Mouse (Mus musculus): ENCODE measurements around the gene Gm20489.

Gm20489 gene

DNA sequence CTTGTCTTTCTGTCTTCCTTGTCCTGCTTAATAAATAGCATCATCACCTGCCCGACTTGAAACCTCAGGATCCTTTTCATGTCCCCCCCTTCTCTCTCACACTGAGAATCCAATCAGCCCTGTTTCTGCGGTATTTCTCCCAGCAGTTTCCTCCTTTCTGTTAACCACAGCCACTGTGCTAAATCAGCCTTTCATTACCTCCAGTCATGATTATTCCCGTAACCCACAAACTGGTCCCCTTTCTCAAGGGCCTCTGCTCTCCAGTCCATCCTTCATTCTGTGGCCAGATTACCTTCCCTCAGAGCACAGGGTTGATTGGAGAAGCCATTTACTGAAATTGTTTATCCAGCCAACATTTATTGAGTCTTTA, at the start of gene Gm20489:
Gene Gm20489 (minus strand): TSS at position 269 of the 370 bp plus-strand sequence.
- ChIA-PET CTCF (no interaction called here), POLR2A (interaction anchor here in 3 of 4 experiments (0.6 to 1.2 kb wide), 3 partner anchors 37 to 502 kb away, joined by 3 to 5 read pairs (median 3); no protein-coding TSS in a partner anchor)

DNA sequence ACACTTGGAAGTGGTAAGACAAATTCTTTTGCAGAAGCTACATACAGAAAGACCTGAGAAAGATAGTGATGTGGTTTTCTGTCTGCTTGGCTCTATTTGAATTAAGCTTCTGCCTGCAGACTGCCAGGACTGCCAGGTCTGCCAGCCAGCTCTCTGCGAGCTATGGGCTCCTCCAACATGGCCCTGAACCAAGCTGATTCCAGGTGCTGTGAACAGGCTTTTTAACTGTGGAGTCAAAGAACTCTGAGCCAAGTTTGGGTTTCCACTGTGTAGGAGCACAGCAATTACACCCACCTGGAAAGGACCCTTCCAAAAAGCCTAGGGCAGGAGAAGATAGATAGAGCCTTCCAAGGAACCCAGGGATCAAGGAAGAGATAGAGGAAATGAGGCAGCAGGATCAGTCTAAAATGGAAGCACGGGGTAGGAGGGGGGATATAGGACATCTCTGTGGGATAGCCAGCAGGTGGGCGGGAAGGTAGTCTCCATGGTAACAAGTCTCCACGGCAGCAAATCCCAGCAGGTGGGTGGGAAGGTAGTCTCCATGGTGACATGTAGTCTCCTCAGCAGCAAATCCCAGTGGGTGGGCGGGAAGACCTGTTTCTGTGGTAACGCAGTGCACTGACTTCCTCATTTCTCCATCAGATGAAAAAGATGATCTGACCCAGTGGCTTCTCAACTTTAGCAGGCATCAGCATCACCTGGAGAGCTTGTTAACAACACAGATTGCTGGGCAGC, 45.0 kb upstream of the Gm20489 start:
- ChIA-PET POLR2A (interaction anchor here in 2 of 4 experiments (0.6 to 1.0 kb wide), 2 partner anchors 10 to 19 kb away, joined by 3 read pairs; no protein-coding TSS in a partner anchor), CTCF (interaction anchor here in 1 of 4 experiments (0.7 kb wide), 1 partner anchor 16 kb away, joined by 3 read pairs; no protein-coding TSS in a partner anchor)

DNA sequence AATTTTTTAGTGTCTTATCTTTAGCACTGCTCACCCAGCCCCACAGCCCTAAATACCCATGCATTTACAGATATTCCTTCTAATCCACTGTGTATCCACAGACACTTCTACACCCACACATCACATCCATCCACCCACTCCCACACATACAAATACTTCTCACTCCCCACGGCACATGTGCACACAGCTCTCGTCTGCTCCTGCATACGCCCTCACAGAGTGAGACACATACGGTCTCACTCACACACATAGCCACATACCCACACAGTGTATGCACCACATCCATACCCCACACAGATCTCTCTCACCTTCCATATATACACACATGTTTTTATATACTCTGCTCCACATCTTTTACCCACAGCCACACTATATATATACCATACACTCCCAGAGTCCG, 40.5 kb upstream of the Gm20489 start:
- CTCF ChIA-PET, result interaction anchor here in 1 of 4 experiments (0.6 kb wide), 1 partner anchor 58 kb away, joined by 5 read pairs; no protein-coding TSS in a partner anchor

DNA sequence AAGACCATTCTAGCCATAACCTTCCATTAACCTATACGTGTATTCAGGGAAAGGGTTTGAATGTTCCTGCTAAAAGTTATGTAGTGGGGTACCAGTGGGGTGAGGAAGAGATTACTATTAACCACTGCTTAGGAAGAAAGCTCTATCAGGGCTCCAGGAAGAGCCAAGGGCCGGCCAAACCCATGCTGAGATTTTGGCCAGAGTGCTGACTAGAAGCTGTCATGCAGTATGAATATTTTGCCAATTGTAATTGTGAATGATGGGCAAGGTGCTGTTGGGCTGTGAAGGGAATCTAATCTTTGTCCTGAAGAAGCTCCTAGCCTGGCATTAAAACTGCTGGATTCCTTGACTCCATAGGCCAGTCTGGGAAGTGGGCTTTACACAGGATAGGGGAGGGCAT, 35.8 kb upstream of the Gm20489 start:
- CTCF ChIA-PET, result interaction anchor here in 1 of 4 experiments (0.9 kb wide), 1 partner anchor 184 kb away, joined by 3 read pairs; no protein-coding TSS in a partner anchor
- POLR2A ChIA-PET, result interaction anchor here in 2 of 4 experiments (0.9 to 1.6 kb wide), 5 partner anchors 8 to 48 kb away, joined by 3 to 7 read pairs (median 3); partner anchors contain the start of gene Med12 (in 2 of the 2)

More for the DNA sequence above, 40.5 kb upstream of the Gm20489 start:
- POLR2A ChIA-PET, result no interaction called here

DNA sequence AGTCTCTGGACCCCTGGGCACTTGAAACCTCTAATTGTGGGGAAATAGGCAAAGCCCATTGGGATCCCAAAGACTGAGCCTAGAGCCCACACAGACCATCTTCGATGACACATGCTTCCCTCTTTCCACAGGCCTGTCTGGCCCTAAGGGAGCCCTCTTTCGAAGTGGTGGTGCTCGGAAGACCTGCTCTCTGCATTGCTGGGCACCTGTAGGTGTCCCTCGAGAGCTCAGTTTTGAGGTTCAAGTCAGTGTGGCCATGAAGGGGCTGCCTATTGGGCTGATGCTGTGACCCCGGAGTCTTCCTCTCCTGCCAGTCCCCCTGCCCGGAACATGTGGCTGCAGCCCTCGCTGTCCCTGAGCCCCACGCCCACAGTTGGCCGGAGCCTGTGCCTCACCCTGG, 32.8 kb upstream of the Gm20489 start:
- POLR2A ChIA-PET, result interaction anchor here in 2 of 4 experiments (1.2 kb wide), 2 partner anchors 30 to 49 kb away, joined by 3 read pairs; no protein-coding TSS in a partner anchor

DNA sequence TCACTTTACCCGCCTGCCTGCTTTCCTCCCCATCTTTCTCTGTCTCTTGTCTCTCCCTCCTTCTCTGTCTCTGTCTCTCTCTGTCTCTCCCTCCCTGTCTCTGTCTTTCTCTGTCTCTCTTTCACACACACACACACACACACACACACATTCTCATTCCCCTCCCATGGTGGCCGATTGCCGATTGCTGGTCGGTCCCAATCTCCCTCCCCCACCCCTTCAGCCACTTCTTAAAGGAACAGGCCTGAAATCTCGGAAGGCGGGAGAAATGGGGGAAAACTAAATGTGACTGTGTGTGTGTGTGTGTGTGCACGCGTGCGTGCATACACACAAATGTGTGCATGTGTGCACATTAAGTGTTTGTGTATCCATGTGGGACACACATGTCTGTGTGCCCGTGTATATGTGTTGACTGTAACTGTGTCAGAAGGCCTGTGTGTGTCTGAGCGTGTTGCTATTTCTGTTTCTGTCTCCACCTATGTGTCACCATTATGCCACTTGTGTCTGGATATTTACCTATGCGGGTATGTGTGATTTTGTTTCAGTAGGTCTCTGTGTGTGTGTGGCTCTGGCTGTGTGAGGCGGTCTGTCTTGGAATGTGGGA, 31.7 kb upstream of the Gm20489 start:
- ChIA-PET CTCF (no interaction called here), POLR2A (no interaction called here)

More for the DNA sequence above, 32.8 kb upstream of the Gm20489 start:
- CTCF ChIA-PET, result interaction anchor here in 1 of 4 experiments (0.8 to 1.2 kb wide), 2 partner anchors 14 to 17 kb away, joined by 3 read pairs; no protein-coding TSS in a partner anchor

DNA sequence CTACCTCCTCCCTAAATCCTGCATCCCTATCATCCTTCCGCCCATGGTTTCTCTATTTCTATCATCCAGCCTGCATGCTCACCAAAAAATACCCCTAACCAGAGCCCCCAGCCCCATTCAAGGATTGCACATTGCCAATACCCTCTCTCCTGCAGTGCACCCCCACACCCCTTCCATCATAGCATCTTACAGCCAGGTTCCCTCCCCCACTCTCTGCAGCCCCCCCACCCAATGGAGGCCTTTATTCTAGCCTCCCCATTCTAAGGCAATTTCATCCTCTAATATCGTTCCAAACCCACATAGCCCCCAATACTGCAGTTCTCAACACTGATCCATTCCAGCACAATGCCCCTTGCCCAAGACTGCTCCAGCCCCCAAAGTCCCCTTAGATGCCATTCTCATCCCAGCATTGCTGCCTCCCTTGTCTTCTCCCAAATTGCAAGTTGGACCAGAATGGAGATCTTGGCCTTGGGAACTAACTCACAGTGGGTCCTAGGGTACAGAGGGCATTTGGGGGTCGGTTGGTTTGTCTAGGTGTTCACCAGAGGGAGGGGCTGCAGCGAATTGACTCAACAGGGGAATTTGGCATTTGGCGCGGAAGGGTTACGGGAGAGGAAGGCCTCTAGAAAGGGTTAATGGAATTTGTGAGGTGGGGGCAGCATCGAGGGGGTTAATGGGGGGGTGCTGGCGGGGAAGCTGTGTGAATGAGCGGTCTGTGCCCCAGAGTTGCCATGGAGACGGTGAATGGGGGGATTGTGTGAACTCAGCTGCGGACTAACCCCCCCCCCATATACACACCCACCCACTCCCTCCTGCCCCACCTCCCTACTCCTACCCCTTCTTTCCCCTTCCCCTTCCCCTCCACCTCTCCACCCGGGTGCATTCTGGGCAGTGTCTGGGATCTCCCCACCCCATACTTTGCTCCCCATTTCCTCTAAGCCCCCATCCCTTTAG, 30.9 kb upstream of the Gm20489 start:
- CTCF ChIA-PET, result interaction anchor here in 1 of 4 experiments (0.7 kb wide), 1 partner anchor 183 kb away, joined by 3 read pairs; no protein-coding TSS in a partner anchor
- POLR2A ChIA-PET, result interaction anchor here in 3 of 4 experiments (0.6 to 1.4 kb wide), 9 partner anchors 26 to 485 kb away, joined by 3 to 6 read pairs (median 4); partner anchors contain the start of genes Foxo4 (in 1 of the 3) and Med12 (in 1 of the 3)

DNA sequence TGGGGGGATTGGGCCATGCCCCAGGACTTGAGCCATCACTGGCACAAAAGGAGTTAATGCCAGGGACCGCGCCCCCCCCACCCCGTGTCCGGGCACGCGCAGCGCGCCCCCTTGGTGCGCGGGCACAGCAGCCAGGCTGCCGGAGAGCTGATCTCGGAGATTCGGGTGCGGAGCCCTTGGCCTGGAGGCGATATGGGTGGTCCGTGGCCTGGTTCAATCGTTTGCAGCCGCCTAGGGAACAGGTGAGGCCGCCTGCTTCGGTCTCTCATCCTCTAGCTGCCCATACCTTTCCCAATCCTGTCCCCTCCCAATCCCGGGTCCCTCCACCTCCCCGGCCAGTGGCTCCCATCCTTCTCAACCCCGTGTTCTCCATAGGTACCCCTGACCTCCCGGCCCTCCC, 30.2 kb upstream of the Gm20489 start, which contains the start of gene Nlgn3:
Gene Nlgn3 (plus strand): TSS at position 114 of the 400 bp plus-strand sequence.
- ChIA-PET CTCF (interaction anchor here in 1 of 4 experiments (0.6 to 0.7 kb wide), 2 partner anchors 9 to 182 kb away, joined by 3 to 4 read pairs; no protein-coding TSS in a partner anchor), POLR2A (interaction anchor here (0.6 to 1.4 kb wide), 14 partner anchors 9 to 484 kb away, joined by 3 to 6 read pairs (median 4); partner anchors contain the start of genes Med12 (in 2 of the 4), Foxo4 (in 1 of the 4) and Nono (in 1 of the 4))

DNA sequence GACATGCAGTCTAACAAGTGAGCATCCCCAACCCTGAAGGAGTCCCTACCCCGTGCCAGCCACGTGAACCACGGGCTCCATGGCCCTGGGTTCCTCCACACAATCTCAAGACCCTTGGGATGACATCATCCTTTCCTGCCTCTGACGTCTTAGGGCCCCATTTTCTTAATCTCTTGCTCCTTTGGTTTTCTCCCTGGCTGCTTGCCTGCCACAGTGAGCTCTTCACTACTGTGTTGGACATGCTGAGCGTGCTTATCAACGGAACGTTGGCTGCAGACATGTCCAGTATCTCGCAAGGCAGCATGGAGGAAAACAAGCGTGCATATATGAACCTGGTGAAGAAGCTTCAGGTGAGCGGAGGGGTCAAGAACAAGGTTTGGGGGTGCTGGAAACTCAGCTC, 21.3 kb upstream of the Gm20489 start:
- CTCF ChIA-PET, result interaction anchor here in 2 of 4 experiments (0.6 to 0.7 kb wide), 2 partner anchors 9 to 196 kb away, joined by 3 to 4 read pairs; partner anchors contain the start of gene Nlgn3 (in 1 of the 2)
- POLR2A ChIA-PET, result no interaction called here

DNA sequence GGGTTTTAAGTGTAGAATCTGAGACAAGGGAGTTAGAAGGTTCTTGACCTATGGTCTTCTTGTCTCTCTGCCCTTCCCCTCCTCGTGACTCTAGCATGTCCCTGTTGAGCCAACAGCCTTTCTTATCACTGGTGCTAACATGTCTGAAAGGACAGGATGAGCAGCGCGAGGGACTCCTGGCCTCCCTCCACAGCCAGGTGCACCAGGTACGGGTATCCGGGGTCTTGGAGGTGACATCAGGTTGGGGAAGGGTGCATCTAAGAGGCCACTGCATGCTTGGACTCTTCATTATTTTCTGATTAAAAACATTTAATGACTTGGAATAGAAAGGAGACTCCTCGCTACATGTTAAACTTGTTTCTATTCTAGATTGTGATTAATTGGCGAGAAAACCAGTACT, 20.2 kb upstream of the Gm20489 start:
- ChIA-PET POLR2A (interaction anchor here in 1 of 4 experiments (1.3 kb wide), 1 partner anchor 44 kb away, joined by 4 read pairs; no protein-coding TSS in a partner anchor), CTCF (no interaction called here)

DNA sequence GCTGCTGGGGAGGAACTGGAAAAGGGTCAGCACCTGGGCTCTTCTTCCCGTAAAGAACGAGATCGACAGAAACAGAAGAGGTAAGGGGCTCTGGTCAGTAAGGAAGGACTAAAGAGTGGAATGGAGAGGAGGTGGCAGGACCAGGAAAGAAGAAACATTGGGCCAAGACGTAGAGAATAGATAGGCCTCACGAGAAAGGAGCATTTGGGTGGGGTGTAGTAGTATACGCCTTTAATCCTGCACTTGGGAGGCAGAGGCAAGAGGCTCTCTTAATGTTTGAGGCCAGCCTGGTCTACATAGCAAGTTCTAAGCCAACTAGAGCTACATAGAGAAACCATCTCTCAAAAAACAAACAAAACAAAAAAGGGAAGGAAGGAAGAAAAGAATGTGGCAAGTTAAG, 19.6 kb upstream of the Gm20489 start:
- ChIA-PET POLR2A (interaction anchor here in 1 of 4 experiments (1.3 kb wide), 1 partner anchor 44 kb away, joined by 4 read pairs; no protein-coding TSS in a partner anchor), CTCF (no interaction called here)

DNA sequence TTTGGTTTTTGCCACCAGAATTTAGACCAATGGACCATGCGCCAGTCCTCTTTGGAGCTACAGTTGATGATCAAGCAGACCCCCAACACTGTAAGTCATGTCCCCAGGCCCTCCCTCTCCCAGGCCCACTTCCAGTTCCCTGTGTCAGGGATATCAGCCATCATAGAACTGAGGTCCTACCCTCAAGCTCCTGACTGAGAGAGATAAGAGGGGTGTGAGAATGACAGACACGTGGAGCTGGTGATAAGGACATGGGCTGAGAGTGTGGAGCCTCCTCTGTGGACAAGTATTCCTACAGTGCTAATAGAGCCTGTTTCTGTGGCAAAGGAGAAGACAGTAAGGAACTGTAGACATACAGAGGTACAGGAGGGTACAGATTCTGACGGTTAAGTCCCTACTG, 18.7 kb upstream of the Gm20489 start:
- ChIA-PET POLR2A (interaction anchor here in 2 of 4 experiments (1.2 to 1.9 kb wide), 2 partner anchors 44 to 203 kb away, joined by 4 to 7 read pairs; no protein-coding TSS in a partner anchor), CTCF (interaction anchor here in 1 of 4 experiments (1.5 kb wide), 1 partner anchor 14 kb away, joined by 3 read pairs; no protein-coding TSS in a partner anchor)

DNA sequence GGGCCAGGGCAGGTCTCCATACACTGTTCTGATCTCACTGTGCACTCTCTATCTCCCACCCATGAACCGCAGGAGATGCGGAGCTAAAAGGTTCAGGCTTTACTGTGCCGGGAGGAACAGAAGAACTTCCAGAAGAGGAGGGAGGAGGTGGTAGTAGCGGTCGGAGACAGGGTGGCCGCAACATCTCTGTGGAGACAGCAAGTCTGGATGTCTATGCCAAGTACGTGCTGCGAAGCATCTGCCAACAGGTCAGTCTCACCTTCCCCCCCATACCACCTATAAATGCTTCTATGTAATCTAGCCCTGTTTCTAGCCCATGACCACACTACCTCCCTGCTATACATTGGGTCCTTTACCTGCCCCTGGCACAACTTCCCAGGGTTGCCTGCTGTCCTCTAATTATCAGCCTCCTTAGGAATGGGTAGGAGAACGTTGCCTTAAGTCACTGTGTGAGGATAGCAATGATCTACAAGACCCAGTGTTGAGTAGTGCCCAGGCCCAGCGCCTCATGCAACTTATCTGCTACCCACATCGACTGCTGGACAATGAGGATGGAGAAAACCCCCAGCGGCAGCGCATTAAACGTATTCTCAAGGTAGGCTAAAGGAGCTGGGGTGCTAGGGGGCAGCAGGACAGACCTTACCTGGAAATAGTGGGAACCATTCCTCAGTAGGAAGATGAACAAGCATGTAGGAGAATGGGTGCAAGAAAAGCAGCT, 17.3 kb upstream of the Gm20489 start:
- POLR2A ChIA-PET, result interaction anchor here in 2 of 4 experiments (0.8 to 2.0 kb wide), 6 partner anchors 12 to 202 kb away, joined by 3 to 7 read pairs (median 4); partner anchors contain the start of genes Med12 (in 2 of the 2) and Snx12 (in 1 of the 2)
- CTCF ChIA-PET, result interaction anchor here in 1 of 4 experiments (1.5 kb wide), 1 partner anchor 15 kb away, joined by 3 read pairs; no protein-coding TSS in a partner anchor

DNA sequence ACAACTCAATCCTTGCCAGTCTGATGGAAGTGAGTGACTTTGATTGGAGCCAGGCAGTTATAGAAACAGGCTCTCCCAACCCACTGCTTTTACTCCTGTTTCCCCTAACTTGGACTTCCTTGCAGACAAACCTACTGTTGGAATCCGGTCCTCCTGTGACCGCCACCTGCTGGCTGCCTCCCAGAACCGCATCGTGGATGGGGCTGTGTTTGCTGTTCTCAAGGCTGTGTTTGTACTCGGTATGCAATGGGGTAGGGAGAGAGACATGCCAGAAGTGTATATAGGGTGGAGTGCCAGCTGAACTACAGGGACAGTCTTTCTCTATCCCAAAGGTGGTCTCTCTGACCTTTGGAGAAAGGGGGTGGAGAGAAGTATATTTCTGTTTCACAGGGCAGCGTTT, 16.7 kb upstream of the Gm20489 start:
- POLR2A ChIA-PET, result interaction anchor here in 2 of 4 experiments (0.7 to 2.0 kb wide), 3 partner anchors 11 to 41 kb away, joined by 3 to 4 read pairs (median 3); partner anchors contain the start of gene Med12 (in 2 of the 2)
- CTCF ChIA-PET, result interaction anchor here in 2 of 4 experiments (0.6 to 0.8 kb wide), 2 partner anchors 151 to 153 kb away, joined by 3 to 4 read pairs; no protein-coding TSS in a partner anchor

DNA sequence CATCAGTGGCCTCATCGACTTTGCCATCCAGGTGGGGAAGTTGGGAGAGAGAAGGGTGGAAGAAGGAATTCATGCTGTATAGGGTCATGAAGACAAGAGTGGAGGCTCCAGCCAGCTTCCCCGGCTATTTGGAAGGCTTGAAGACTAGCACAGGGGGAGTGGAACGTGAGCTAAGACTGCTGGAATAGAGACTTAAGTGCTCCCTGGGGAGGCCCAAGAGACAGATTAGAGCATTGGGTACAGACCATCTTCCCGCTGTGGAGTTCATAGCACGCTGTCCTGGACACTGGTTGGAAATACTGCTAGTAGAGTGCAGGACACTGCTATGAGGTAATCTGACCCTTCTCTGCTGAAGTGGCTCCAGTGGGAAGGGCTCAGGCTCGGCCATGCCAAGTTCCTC, 14.0 kb upstream of the Gm20489 start:
- POLR2A ChIA-PET, result interaction anchor here in 2 of 4 experiments (1.3 to 2.1 kb wide), 2 partner anchors 9 kb away, joined by 7 to 10 read pairs; partner anchors contain the start of gene Med12 (in 2 of the 2)
- CTCF ChIA-PET, result no interaction called here

DNA sequence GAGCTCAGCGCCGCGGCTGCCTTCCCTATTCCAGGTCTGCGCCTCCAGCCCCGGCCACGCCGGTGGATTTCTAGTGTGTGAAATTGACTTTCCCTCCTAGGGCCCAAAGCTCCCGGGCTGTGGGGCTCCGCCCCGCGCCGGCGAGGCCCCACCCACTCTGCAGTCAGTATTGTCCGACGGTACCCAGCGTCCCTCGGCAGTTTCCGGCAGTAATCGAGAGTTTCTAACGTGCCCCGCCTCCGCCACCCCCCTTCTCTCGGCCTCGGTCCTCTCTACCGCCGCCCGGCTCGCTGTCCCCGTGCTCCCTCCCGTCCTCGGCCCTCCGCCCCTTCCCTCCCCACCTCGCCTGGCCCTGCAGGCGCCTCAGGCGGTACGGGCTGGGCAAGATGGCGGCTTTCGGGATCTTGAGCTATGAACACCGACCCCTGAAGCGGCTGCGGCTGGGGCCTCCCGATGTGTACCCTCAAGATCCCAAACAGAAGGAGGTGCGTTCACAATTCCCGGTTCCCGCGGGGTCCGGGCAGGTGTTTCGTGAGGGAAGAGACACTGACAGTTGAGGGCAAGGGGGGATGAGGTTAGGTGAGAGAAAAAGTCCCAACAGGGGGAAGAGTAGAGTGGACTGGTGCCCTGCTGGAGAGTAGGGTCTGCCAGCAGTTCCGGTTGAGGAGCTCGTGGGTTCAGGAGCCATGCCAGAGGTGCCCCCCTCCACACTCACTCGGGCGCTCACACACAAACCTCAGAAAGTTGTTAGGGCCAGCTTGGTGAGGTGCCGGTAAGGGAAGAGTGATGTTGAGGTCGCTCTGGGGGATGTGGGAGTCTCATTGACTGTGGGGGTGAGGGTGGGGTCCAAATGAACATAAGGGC, 5.3 kb upstream of the Gm20489 start, which contains the start of gene Med12:
Gene Med12 (plus strand): TSS at position 156 of the 864 bp plus-strand sequence.
- ChIA-PET CTCF (interaction anchor here in 1 of 4 experiments (1.3 kb wide), 1 partner anchor 143 kb away, joined by 3 read pairs; no protein-coding TSS in a partner anchor), POLR2A (interaction anchor here (0.6 to 2.8 kb wide), 43 partner anchors 9 to 478 kb away, joined by 3 to 26 read pairs (median 4); partner anchors contain the start of genes Foxo4 (in 2 of the 4), Nlgn3 (in 2 of the 4), Snx12 (in 2 of the 4) and Nono (in 1 of the 4))

Data from embryonic stem cell, embryonic (primary cell).